Mouse (Mus musculus) thymus, postnatal 4 days (tissue): ENCODE data around the gene Grm7.

Experiments
- DNase-seq: peaks from one replicate; pipeline ENCODE4 v3.0.0; 2021

Grm7 gene

DNA sequence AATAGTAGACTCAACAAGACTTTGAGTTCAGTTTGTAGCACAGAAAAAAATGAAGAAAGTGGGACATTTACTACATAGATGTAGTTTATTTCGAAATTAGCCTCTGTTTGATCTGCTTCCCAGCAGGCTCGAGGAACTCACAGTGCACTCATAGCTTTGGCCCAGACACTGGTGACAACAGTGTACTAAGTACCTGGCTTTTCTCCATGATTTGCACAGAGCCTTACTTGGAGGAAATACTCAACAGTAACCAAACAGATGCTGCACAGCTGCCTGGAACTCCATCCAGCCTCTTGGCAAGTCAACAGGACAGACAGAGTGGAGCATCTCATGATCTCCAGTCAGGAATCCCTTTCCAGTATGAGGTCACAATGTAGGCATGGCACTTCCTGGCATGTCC lies 939.5 kb downstream of the Grm7 start:
- DNase-seq: no peak

DNA sequence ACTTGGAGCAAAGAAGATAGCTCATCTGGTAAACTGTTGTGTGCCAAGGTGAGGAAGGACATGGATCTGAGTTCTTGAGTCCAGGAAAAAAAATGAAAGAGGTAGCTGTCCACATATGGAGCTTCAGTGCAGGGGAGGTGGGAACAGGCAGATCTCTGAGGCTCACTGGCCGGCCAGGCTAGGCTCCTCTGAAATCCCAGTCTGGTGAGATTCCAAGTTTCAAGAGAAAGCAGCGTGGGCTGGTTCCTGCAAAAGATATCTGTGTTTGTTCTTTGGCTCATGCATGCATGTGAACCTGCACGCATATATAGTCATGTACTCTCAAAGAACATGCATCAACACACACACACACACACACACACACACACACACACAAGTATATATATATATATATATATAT lies 942.2 kb downstream of the Grm7 start:
- no peak for DNase-seq

DNA sequence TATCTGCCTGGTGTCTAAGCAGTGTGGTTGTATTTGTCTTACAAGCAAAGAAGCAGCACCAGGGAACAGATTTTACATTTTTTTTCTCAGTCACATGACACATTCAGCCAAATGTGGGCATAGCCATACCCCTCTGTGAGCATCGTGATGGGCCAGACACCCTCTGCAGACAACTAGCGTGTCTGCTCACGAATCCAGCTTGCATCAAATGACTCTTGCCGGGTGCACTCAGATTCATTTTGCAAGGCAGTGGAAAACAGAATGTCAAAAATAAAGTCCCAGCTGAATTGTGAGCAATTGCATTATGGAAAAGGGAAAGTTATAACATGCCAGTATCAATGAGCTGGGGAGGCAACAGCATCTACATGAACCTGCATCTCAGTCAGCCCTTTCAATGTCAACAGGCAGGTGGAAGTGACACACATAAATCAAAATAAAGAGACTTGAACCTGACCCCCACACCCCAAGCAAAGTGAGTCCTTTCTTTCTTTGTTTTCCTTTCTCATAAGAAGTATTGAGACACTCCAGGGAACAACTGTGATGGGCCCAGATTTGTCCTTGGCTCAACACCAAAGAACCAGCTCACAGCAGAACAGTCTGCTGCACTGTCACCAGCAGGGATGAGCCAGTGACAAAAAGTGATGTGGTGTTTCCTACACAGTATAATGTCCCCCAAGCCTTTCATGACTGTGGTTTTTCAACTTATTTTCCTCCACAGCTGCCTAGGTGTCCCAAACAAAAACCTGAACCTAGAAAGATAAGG lies 956.7 kb downstream of the Grm7 start:
- DNase-seq: no peak

DNA sequence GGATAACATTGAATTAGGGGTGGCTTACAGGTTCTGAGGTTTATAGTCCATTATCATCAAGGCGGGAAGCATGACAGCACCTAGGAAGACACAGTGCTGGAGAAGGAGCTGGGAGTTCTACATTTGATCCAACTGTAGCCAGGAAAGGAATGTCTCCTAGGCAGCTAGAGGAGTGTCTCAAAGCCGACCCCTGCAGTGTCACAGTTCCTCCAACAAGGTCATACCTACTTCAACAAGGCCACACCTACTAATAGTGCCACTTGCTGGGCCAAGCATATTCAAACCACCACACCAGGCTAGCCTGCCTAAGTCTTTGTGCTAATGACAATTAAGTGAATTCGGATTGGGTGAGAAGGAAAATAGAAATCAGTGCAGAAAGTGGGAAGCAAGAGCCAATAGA lies 965.0 kb downstream of the Grm7 start:
- DNase-seq: no peak

DNA sequence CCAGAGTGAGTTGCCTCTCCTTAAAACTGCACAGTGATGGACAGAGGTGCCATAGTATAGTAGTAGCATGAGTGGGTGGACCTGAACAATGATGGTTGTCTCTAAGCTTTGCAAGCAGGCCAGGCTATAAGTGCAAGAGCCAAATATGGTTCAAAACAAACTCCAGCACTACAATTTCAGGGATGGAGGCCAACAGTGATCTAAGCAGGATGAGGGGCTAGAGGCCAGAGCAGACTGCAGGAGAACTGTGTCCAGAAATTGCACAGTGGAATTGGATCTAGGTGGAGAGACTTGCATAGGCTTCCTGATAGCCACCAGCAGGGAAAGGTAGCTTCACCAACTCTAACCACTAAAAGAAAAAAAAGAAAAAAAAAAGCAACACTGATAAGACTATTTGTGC lies 968.5 kb downstream of the Grm7 start:
- no peak for DNase-seq
